Mouse (Mus musculus): ENCODE measurements around the gene Gm20662. TPM values are rescaled to one million over a fixed set of nuclear protein-coding genes. Genes with fewer than 3 reads are reported as not detected.
"Not testable (repeated sequence)": the region's sequence is repeated elsewhere in the genome, so short reads cannot be mapped to it uniquely, and the experiment has no call there.

Gm20662 gene
- total RNA-seq, 2 experiments from 2014 or later = 1.6 to 3.8 TPM

DNA sequence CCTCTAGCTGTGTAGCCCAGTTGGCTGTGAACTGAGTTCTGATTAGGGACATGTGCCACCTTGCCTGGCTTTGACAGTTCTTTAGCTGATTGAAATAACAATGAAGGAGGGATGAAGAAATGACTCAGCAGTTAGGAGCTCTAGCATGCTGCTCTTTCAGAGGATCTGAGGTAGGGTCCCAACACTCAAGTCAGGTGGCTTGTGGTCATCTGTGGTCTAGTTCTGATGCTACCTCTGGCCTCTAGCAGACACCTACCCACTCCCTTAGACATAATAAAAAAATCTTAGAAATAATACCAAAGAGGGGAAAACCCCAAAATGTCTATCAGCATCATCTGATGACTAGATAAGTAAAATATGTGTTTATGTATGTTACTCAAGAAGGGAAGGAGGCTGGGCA, 14.2 kb downstream of the Gm20662 start:
- no peak for DNase-seq

DNA sequence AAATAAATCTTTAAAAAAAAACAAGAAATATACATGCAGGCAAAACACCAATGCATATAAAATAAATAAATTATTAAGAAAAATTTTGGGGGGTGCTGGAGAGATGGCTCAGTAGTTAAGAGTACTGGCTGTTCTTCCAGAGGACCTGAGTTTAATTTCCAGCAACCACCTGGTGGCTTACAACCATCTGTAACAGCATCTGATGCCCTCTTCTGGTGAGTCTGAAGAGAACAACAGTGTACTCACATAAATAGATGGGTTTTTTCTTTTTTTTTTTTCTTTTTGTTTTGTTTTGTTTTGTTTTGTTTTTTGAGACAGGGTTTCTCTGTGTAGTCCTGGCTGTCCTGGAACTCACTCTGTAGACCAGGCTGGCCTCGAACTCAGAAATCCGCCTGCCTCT, 17.4 kb downstream of the Gm20662 start:
- not testable (repeated sequence) for DNase-seq

DNA sequence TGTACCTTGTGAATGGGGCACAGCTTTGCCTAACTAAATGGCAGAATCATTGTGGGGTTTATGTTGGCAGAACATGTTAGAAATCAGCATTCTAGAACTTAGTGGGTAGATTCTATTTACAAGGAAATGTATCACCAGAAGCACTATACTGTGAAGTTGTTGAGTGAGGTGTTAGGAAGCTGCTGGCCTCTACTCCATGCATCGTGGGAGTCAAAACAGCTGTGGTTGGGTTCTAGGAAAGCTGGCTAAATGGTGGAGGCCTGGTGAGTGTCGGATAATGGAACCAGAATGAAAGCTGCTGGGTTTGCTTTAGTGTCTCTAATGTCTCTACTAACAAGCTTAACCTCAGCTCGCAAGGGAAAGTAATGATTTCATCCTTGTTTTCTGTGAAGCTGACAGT, 21.0 kb downstream of the Gm20662 start:
- DNase-seq = no peak

DNA sequence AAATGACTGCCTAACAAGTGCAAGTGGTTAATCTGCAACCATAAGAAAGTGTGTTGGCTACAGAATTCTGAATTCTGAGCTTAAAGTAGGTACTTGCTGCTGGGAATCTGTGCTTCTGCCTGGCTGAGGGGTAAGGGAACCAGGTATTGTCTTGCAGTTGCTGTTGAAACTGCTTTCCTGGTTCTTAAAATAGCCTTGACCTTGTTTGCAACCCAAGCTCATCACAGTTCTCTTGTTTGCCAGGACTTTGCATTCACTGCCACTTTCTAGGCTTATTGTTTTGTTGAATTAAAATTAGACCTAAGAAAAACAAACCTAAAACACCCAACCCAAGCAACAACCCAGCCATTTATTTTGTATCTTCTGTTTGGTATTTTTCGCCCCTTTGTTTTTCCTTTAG, 24.6 kb downstream of the Gm20662 start:
- no peak for DNase-seq

DNA sequence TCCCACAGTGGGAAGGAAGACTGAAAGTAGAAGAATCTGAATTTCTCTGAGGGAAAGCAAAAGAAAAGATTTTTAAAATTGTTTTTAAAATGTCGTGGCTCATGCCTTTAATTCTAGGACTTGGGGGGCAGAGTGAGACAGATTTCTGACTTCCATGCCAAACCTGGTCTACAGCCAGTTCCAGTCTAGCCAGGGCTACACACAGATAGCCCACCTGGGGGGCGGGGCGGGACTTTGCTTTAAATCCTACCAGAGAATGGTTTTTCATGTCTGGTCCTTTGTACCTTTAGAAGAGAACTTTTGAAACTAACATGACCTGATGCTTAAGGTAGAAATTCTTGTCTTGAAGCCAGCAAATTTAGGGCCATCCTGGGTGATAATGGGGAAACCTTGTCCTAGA, 27.1 kb downstream of the Gm20662 start:
- no peak for DNase-seq

DNA sequence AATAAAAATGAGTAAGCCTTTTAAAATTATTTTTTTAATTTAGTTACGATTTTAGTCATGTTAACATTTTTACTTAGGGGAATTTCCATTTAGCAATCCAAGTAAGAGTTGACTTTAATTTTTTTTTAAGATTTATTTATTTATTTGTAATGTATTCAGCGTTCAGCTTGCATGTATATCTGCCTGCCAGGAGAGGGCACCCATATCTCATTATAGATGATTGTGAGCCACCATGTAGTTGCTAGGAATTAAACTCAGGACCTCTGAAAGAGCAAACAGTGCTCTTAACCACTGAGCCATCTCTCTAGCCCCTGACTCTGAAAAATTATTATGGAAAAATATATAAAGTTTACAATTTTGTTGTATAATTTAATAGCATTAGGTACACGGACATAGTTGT, 30.4 kb downstream of the Gm20662 start:
- DNase-seq = no peak

DNA sequence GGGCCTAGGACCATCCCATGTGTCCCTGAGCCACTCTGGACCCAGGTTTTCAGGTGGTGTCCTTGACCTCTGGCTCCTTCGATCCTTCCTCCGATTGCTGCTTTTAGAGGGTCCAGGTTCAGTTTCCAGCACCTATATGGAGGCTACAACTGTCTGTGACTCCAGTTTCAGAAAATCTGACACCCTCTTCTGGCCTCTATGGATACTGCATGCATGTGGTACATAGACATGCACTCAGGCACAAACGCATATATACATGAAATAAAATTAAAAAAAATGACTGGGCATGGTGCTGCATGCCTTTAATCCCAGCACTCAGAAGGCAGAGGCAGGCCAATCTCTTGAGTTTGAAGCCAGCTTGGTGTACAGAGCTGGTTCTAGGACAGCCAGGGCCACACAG, 31.7 kb downstream of the Gm20662 start:
- DNase-seq = no peak

DNA sequence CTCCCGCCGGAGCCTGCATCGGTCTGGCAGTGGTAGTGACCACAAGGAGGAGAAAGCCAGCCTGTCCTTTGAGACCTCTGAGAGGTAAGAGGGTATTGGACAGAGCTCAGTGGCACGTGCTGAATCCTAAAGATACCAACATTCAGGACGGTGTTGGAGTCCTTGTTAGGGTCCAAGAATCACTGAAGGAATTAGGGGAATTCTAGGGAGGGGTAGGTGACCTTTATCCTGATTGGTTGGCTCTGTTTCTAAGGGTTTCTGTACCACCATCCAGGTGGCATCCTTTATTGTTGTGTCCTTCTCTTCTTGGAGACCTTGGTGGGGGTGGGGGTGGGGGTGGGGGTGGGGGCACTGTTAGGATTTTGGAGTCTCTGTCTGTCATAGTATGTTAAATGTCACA, 36.0 kb downstream of the Gm20662 start:
- no peak for DNase-seq

DNA sequence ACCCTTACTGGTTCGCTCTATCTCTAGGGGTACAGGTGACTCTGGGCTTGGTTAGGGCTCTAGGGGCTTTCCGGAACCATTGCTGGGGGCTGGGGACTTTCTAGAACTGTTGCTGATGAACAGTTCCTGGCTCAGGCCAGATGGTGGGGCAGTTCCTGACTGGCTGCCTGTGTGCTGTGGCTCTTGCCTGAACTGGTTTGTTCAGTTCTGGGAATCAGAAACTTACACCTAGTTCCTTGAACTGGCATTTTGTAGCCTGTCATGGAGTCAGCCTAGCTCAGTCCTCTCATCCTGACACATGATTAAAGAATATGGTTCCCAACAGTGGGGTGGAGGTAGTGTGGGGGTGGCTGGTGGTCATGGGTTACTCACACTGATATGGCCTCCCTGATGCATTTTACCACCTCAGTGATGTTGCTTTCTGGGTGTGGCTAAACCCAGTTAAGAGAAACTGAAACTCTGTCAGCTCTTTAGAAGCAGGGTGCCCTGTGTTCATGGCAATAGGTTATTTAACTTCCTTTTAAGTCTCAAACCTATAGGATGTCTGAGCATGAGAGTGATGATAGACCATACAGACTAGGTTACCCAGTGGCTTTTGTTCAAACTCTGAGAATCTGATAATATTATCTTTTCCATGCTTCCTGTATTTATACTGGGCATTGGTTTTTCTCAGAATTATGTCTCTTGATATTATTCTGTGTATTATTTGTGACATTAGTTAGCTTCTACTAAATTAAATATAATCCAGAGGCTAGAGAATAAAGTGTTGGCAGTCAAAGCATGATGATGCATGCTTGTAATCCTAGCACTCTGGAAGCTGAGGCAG, 39.4 kb downstream of the Gm20662 start:
- no peak for DNase-seq

DNA sequence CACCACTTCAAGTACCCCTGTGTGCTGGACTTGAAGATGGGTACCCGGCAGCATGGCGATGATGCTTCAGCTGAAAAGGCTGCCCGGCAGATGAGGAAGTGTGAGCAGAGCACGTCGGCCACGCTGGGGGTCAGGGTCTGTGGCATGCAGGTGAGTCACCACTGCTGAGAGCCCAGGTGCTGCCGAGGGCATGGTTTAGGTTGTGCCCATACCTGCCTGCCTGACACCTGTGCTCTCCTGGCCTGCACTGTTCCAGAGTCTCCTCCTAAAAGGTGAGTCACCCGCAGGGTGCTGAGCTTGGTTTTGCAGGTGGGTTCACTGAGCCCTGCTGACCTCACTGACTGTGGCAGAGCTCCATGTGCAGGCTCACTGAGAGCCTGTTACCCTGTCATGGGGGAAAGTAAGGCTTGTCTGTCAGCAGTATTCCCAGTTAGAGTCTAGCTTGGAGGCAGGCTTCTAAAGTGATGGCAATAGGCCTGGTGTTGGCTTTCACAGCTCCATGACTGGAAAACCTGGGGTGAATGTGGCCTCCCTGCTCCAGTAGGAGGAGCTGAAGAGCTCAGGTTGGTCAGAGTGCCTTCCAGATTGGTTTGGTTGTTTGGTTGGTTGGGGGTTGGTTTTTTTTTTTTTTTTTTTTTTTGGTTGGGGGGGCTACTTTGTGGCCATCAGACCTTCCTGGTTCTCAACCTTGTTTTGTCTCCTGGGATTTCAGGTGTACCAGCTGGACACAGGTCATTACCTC, 48.8 kb downstream of the Gm20662 start:
- no peak for DNase-seq

DNA sequence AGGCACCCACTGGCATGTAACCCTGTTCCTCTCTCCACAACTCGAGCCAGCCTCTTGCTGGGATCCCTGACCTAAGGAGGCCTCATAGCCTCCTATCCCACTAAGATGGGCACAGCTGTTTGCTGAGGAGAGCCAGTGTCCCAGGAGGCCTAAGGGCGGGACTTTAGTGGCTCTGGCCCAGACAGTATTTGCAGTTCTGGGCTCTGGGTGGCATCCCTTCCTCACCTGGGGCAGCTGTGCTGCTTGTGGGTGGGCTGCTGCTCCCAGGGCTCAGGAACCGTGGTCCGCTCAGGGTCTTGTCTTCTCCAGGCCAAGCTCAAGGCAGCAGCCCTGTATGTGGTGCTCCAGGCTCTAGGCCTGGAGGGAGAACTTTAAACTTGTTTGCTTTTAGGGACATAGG, 50.4 kb downstream of the Gm20662 start:
- no peak for DNase-seq

DNA sequence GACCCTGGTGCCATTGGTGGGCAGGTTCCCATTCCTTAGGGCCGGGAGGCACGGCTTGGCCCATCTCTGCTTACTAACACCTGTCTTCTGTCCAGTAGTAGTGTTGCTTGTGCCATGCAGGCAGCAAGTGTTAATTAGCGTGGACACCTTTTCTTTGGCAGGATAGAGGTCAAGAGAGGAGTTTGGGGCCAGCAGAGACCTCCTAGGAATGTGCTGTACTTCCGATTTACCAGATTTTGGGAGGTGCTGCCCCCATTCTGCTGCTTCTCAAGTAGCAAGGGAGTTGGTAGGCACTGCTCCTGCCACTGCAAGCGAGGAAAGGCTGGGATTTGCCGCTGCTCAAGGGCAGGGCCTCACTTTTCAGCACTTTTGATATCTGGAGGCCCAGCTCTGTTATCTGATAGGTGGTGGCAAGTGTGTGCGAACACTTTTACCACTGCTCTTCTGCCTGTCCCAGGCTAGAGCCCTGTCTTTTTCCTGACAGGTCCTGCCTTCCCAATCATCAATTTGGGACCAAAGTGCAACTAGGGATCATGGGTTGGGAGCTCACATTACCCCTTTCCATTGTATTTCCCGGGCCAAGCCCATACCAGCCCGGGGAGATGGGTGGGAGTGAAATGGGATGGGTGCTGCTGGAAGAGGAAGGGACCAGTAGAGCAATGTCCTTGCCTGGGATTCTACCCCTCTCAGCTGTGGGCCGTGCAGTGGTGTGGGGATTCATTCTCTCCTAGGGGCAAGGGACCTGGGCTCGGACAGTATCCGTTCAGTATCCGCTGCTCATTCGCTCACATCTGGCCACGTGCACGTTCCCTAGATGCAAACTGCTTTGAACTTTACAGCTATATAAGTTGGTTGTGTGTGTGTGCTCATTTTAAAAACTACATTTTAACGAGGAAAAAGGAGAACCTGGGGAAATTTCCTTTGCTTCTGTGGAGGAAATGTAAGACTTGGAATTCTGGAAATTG, 51.7 kb downstream of the Gm20662 start:
- no peak for DNase-seq

DNA sequence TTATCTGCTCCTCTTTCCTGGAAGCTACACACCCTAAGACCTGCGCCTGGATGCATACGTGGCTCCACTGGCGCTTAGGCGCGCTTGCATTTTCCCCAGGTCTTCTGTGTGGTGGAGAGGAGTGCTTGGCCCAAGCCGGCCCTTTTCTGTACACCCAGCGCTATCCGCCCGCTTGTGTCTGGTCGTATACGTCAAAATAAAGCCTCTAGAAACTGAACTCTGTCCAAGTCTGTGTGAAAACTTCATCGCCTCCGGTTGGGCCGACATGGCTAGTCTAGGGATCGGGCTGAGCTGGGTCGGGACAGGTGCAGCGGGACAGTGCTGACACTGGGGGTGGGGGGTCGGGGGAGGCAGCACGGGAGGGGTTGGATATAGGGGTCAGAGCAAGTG, 52.4 kb downstream of the Gm20662 start:
- DNase-seq = no peak

DNA sequence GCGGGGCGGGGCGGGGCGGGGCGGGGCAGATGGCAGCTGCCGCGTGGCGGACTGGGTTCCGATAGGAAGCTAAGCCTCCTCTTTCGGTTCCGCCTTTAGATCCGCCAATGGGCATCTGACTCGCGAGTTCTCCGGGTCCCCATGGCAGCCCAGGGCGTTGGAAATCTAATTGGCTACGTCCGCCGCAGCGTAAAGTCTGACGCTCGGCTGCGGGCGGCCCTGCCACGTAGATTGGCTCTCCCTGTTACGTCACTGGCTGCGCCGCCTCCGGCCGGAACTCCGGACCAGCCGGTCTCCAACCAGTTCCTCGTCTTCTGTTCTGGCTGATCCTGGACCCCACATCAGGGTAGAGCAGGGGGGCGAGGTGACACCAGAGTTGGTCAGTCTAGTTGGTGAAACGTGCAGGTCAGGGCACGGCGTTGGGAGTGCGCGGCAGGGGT, 52.9 kb downstream of the Gm20662 start, which contains the start of gene Gmppb:
Gene Gmppb (plus strand): TSS at position 227 of the 440 bp plus-strand sequence.
- DNase-seq = peak; percentile 95 to 96

DNA sequence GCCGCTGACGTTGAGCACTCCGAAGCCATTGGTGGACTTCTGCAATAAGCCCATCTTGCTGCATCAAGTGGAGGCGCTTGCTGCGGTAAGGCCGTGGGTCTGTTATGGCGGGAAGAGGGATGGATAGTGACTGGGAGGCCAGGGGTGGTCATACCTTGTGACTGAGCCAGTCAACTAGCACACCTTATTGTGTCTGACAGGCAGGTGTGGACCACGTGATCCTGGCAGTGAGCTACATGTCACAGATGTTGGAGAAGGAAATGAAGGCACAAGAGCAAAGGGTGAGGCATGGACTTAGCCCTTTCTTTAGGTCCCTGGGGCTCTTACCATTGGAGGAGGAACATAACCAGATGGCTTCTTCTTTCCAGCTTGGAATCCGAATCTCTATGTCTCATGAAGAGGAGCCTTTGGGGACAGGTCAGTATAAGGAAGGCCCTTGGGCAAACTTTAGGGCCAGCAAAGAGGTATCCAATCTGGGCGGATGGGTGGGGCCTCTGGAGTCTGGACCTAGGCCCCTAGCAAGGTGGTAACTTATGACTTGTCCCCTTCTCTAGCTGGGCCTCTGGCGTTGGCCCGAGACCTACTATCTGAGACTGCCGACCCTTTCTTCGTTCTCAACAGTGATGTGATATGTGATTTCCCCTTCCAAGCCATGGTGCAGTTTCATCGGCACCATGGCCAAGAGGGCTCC, 53.6 kb downstream of the Gm20662 start:
- DNase-seq = no peak

DNA sequence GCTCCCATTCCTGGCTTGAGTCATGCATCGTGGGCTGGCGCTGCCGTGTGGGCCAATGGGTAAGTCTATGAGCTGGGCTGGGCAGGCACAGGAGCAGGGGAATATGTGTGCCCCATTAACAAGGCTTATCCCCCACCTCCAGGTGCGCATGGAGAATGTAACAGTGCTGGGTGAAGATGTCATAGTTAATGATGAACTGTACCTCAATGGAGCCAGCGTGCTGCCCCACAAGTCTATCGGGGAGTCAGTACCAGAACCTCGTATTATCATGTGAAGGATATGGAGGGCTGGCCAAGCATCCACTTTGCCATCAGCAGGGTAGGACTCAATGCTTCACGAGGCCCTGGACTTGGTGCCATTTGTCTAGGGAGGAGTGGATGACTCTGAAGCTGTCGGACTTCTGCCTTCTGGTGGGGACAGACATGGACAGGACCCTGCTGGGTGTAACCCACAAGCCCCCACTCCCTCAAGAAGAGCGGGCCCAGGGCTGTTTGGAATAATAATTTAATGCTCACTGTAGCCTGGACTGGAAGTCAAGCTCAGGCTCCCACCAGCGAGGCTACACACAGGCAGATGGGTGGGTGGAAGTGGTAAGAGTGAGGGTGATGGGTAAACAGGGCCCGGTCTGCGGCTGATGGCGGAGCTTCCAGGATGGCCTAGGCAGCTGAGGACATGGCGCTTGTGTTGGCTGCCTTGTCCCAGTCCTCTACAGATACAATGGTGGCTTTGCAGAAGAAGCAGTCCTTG, 55.2 kb downstream of the Gm20662 start:
- DNase-seq = no peak

DNA sequence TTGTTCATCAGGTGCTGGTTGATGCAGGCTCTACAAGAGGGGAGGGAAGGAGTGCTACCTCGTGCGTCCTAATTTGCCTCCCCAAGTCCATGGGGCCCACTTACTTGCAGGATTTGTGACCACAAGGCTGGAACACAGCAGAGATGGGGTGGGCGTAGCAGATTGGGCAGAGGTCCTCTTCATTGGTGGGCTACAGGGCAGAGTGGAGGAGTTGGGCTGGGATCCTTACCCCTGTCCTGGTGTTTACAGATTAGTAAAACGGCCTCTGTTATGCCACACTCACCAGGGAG, 55.7 kb downstream of the Gm20662 start:
- DNase-seq = no peak

DNA sequence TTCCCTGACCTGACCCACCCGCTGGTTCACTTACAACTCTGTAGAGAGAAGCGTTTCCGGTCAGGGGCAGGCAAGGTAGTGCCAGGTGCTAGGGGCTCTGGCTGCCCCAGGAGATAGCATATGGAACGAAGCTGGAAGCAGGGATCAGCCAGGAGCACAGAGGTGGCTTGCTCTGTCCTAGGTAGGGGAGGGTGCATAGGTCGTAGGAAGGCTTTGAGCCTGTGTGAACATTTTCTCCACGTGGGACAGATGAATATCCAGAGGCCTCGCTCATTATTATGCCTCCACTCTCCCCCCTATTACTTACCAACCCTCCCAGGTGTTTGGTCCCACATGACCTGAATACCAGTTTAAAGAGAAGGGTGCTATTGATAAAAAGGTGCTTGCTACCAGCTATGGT, 56.3 kb downstream of the Gm20662 start:
- no peak for DNase-seq

DNA sequence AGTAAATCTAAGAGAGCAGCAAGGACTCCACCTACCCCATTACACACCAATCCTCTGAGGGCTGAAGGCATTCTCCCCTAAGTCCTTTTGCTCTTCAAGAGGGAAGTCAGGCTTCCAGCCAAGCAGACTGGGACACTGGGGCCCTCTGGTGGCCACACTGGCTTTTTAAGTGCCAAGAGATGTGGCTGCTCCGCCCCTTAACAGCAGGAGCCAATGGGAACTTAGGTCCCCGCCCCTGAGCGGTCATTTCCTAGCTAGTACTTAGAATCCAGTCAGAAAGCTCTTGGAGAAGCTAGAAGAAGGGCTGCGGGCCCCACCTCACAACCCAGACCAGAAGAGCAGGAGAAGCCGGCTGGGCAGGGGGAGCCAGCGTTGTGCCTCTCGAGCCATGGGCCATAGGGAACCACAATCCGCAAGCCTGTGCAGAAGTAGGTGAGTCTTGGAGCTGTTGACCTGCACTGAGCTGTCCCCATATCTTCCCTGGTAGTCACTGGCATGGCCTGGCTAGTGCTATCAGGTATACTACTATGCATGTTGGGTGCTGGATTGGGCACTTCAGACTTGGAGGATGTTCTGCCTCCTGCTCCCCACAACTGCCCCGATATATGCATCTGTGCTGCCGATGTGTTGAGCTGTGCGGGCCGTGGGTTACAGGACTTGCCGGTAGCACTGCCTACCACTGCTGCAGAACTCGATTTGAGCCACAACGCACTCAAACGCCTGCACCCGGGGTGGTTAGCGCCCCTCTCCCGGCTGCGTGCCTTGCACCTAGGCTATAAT, 56.9 kb downstream of the Gm20662 start, which contains the start of gene Amigo3:
Gene Amigo3 (plus strand): TSS at position 275 of the 780 bp plus-strand sequence.
- DNase-seq = peak; percentile 95 to 96

DNA sequence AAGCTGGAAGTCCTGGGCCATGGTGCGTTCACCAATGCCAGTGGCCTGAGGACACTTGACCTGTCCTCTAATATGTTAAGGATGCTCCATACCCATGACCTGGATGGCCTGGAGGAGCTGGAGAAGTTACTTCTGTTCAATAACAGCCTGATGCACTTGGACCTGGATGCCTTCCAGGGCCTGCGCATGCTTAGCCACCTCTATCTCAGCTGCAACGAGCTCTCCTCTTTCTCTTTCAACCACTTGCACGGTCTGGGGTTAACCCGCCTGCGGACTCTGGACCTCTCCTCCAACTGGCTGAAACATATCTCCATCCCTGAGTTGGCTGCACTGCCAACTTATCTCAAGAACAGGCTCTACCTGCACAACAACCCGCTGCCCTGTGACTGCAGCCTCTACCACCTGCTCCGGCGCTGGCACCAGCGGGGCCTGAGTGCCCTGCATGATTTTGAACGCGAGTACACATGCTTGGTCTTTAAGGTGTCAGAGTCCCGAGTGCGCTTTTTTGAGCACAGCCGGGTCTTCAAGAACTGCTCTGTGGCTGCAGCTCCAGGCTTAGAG, 57.6 kb downstream of the Gm20662 start:
- peak in 1 of 2 experiments; percentile 14 for DNase-seq

Measured in layer of hippocampus, postnatal 36 days (tissue).